Mouse (Mus musculus) hindbrain, embryonic 11.5 days (tissue): Measurements from ENCODE around the gene Abcg5. TPM values are rescaled to one million over a fixed set of nuclear protein-coding genes. Genes with fewer than 3 reads are reported as not detected.

Source experiments
- ATAC-seq: fragments of 200-750 bp; cut with Nextera tagmentation; 2 replicates; pipeline ENCODE4 v1.8.0; 2017; ENCODE audit warnings: mild to moderate bottlenecking, moderate TSS enrichment, moderate library complexity; ENCODE audit not compliant: low FRiP score
- DNase-seq: peaks from one replicate; pipeline ENCODE4 v3.0.0-alpha.2; 2015; ENCODE audit warnings: low spot score
- H3K27ac ChIP-seq: fragments of 300-500 bp; sonication (generic); 2 replicates; pipeline ENCODE4 v1.5.1; 2014; ENCODE audit warnings: mild to moderate bottlenecking, low read depth, low read length
- H3K27me3 ChIP-seq: fragments of 300-500 bp; sonication (generic); 2 replicates; pipeline ENCODE4 v1.6.1; 2014; ENCODE audit warnings: mild to moderate bottlenecking, low read length, moderate library complexity, mixed read lengths; ENCODE audit not compliant: control insufficient read depth, insufficient read depth
- H3K36me3 ChIP-seq: fragments of 300-500 bp; sonication (generic); 2 replicates; pipeline ENCODE4 v1.6.1; 2014; ENCODE audit warnings: mild to moderate bottlenecking, low read length, moderate library complexity, mixed read lengths; ENCODE audit not compliant: control insufficient read depth, insufficient read depth
- H3K4me1 ChIP-seq: fragments of 300-500 bp; sonication (generic); replicated peaks from 2 replicates; pipeline ENCODE4 v1.6.1; 2014; ENCODE audit warnings: low read length, mixed read lengths; ENCODE audit not compliant: control insufficient read depth, insufficient read depth
- H3K4me2 ChIP-seq: fragments of 300-500 bp; sonication (generic); replicated peaks from 2 replicates; pipeline ENCODE4 v1.6.1; 2014; ENCODE audit warnings: mild to moderate bottlenecking, low read depth, low read length
- H3K4me3 ChIP-seq: fragments of 300-500 bp; sonication (generic); 2 replicates; pipeline ENCODE4 v1.5.1; 2014; ENCODE audit warnings: low read depth, low read length
- H3K9ac ChIP-seq: fragments of 300-500 bp; sonication (generic); 2 replicates; pipeline ENCODE4 v1.6.1; 2014; ENCODE audit warnings: low read depth, low read length
- H3K9me3 ChIP-seq: fragments of 300-500 bp; sonication (generic); 2 replicates; pipeline ENCODE4 v1.6.1; 2016; ENCODE audit warnings: low read length; ENCODE audit not compliant: control insufficient read depth
- whole genome bisulfite sequencing: fragments of 180-500 bp; shearing (Covaris S2); extraction: QIAGEN DNeasy Blood & Tissue Kit; methylation state at CpG from one replicate; pipeline ENCODE4 v1.1.7; 2014; 5-methylcytosine and 5-hydroxymethylcytosine counted together
- polyA plus RNA-seq: library from polyadenylated mRNA; unstranded; fragments of >200 nt; fragmentation: Nextera tagmentation; extraction: Ambion mirVana; gene quantifications from 2 replicates; pipeline ENCODE4 v1.2.1, GENCODE M21; 2014

Gene Abcg5
- polyA plus RNA-seq, 1 experiment from 2014 or later = 2.2 TPM

GRCm38 (mm10) chr17:84693741-84694140, 10.9 kb upstream of the Abcg5 start:
- Histone ChIP-seq H3K9me3 (no peaks in the 10 kb centered on the region), H3K27ac (no peak overlapping the region), H3K36me3 (no peaks in the 10 kb centered on the region), H3K4me2 (no peak overlapping the region), H3K4me3 (no peak overlapping the region), H3K4me1 (no peaks in the 10 kb centered on the region), H3K9ac (no peak overlapping the region), H3K27me3 (no peaks in the 10 kb centered on the region)
- WGBS = 84% methylated on average over 2 of the region's 2 CpGs
- ATAC-seq (no peak), DNase-seq (no peak)

GRCm38 (mm10) chr17:84690111-84690510, 7.3 kb upstream of the Abcg5 start:
- Histone ChIP-seq H3K9ac (no peak overlapping the region), H3K4me1 (no peaks in the 10 kb centered on the region), H3K27me3 (no peaks in the 10 kb centered on the region), H3K4me3 (no peak overlapping the region), H3K9me3 (no peaks in the 10 kb centered on the region), H3K4me2 (no peak overlapping the region), H3K36me3 (no peaks in the 10 kb centered on the region), H3K27ac (no peak overlapping the region)
- no peak for ATAC-seq
- DNase-seq = no peak
- 83% methylated on average over 5 of the region's 5 CpGs for WGBS

DNA sequence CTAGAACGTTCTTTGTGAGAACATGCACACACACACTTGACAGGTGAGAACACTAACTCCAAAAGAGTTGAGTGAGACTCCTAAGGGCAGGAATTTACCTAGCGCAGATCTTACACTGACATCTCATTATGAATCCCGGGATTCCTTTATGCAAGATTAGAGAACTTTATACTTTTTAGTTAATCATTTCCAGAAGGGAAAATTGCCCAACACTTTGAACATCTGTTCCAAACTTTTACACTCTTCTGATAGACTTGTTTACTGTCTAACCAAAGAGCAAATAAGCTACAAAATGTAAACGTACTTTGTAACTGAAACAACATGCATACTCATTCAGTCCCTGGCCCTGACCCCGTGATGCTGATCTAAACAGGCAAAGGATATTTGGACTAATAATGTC, 6.5 kb upstream of the Abcg5 start:
- Histone ChIP-seq H3K4me3 (no peak overlapping the region), H3K9me3 (no peaks in the 10 kb centered on the region), H3K36me3 (no peaks in the 10 kb centered on the region), H3K27me3 (no peaks in the 10 kb centered on the region), H3K9ac (no peak overlapping the region), H3K27ac (no peak overlapping the region), H3K4me2 (no peak overlapping the region), H3K4me1 (no peaks in the 10 kb centered on the region)
- DNase-seq (no peak), ATAC-seq (no peak)
- WGBS = 86% methylated on average over 5 of the region's 5 CpGs

GRCm38 (mm10) chr17:84688834-84689233, 6.0 kb upstream of the Abcg5 start:
- no peak overlapping the region for H3K4me2 ChIP-seq
- no peak overlapping the region for H3K4me3 ChIP-seq
- H3K27ac ChIP-seq = no peak overlapping the region
- no peaks in the 10 kb centered on the region for H3K9me3 ChIP-seq
- WGBS = 87% methylated on average over 11 of the region's 11 CpGs
- H3K36me3 ChIP-seq = no peaks in the 10 kb centered on the region
- no peaks in the 10 kb centered on the region for H3K4me1 ChIP-seq
- DNase-seq = no peak
- no peak for ATAC-seq
- H3K9ac ChIP-seq = no peak overlapping the region
- no peaks in the 10 kb centered on the region for H3K27me3 ChIP-seq

DNA sequence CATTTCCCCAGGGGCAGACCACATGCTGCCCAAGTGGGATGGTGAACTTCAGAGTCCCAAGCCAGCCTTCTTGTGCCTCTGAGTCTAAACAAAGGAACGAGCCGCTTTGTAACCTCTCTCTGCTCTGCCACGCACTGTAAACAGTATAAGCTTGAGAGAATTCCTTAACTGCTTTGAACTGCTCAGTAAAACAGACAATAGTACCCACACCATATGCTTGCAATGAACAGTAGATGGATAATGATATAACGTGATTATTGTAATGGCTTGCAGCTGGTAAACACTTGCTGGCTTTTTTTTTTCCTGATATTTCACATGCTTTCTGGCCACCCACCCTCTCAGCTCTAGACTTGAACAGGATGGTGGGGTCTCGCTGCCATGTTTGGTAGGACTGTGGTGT, 5.2 kb upstream of the Abcg5 start:
- Histone ChIP-seq H3K9me3 (no peaks in the 10 kb centered on the region), H3K9ac (no peak overlapping the region), H3K27ac (no peak overlapping the region), H3K27me3 (no peaks in the 10 kb centered on the region), H3K4me2 (no peak overlapping the region), H3K4me1 (no peaks in the 10 kb centered on the region), H3K4me3 (no peak overlapping the region), H3K36me3 (no peaks in the 10 kb centered on the region)
- ATAC-seq = no peak
- no peak for DNase-seq
- WGBS = 79% methylated on average over 5 of the region's 5 CpGs

- 88% methylated on average over 4 of the region's 4 CpGs for WGBS
- Histone ChIP-seq H3K9me3 (no peaks in the 10 kb centered on the region), H3K4me3 (no peak overlapping the region), H3K4me2 (no peak overlapping the region), H3K27ac (no peak overlapping the region), H3K36me3 (no peaks in the 10 kb centered on the region), H3K4me1 (no peaks in the 10 kb centered on the region), H3K27me3 (no peaks in the 10 kb centered on the region), H3K9ac (no peak overlapping the region)
- ATAC-seq (no peak), DNase-seq (no peak)
Measured at GRCm38 (mm10) chr17:84685286-84685685, 2.5 kb upstream of the Abcg5 start.

GRCm38 (mm10) chr17:84684284-84684683, 1.5 kb upstream of the Abcg5 start:
- H3K27me3 ChIP-seq = no peaks in the 10 kb centered on the region
- H3K4me1 ChIP-seq = no peaks in the 10 kb centered on the region
- H3K4me2 ChIP-seq = no peak overlapping the region
- DNase-seq (no peak), ATAC-seq (no peak)
- no peaks in the 10 kb centered on the region for H3K9me3 ChIP-seq
- H3K9ac ChIP-seq = no peak overlapping the region
- H3K36me3 ChIP-seq = no peaks in the 10 kb centered on the region
- no peak overlapping the region for H3K27ac ChIP-seq
- WGBS = 52% methylated on average over 6 of the region's 6 CpGs
- no peak overlapping the region for H3K4me3 ChIP-seq

DNA sequence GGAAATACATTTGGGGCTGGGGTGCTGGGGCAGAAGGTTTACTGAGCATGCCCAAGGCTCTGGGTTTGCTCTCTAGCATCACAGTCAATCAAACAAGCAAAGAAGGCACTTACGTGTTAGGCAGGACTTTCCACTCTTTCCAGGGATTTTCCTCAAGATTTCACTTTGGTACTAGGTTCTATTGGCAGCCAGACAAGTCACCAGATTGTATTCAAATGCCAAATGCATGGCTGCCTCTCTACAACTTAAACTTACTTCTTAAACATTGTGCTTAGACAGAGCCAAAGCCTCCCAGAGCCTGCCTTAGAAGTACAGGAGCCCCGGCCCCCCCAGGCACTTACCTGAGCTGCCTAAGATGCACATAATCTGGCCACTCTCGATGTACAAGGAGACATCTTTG, 1.1 kb downstream of the Abcg5 start:
- WGBS = 81% methylated on average over 3 of the region's 3 CpGs
- no peaks in the 10 kb centered on the region for H3K9me3 ChIP-seq
- H3K9ac ChIP-seq = no peak overlapping the region
- H3K4me2 ChIP-seq = no peak overlapping the region
- no peaks in the 10 kb centered on the region for H3K36me3 ChIP-seq
- H3K4me1 ChIP-seq = no peaks in the 10 kb centered on the region
- DNase-seq (no peak), ATAC-seq (no peak)
- no peaks in the 10 kb centered on the region for H3K27me3 ChIP-seq
- H3K27ac ChIP-seq = no peak overlapping the region
- no peak overlapping the region for H3K4me3 ChIP-seq

DNA sequence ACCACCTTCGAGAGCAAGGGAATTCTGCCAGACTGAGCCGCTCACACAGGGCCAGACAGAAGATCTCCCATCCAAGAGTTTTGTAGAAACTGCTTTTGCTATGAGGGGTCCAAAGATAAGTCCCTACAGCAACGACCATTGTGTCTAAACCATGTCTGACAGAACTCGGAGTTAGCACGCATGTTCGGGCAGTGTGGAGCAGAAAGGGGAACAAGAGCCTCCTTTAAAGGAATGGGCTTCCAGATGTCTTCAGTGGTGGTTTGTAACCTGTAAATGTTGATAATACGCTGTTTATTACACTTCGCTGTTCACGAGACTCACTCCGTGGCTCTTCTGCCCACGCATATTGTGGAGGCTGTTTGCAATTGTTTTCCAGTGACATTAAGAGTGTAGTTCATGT, 5.2 kb downstream of the Abcg5 start:
- no peak overlapping the region for H3K4me2 ChIP-seq
- no peak overlapping the region for H3K9ac ChIP-seq
- H3K27me3 ChIP-seq = peaks cover 2% of the 10 kb centered on the region; the same call in 1 of the 2 replicates
- no peak overlapping the region for H3K4me3 ChIP-seq
- WGBS = 91% methylated on average over 11 of the region's 11 CpGs
- H3K36me3 ChIP-seq = no peaks in the 10 kb centered on the region
- H3K27ac ChIP-seq = no peak overlapping the region
- no peaks in the 10 kb centered on the region for H3K4me1 ChIP-seq
- DNase-seq (no peak), ATAC-seq (no peak)
- H3K9me3 ChIP-seq = no peaks in the 10 kb centered on the region
